17 mouse cellular contexts compared by ENCODE assay signal in the genomic region with DNA sequence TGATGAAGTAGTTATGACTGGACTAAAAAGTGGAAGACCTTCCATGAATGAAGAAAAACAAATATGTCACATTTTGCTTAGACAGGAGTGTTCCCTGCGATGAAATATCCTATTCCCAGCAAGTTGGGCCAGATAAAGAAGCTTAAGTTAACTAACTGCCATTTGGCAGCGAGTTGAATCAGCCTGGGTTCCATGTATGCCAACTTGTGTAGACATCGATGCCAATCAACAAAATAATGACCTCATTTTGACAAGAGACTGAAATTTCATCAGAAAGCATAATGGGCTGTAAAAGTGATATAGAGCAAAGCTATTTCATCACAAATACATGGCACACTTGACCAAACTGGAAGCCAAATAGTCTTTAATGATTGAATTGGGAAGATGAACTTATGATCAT.
DNase-seq lines count a peak whose midpoint lies in the region; TF ChIP-seq lines count a peak whose summit lies in the region.
"Had no signal": no experiment of that assay in that cellular context is flagged by ENCODE, and none has a peak within 500 bp of the region (broad histone marks: within the 10 kb centered on the region; RNA-seq: fewer than 3 reads in every experiment).

No protein-coding gene starts in this region.

- no peak for TF ChIP-seq POLR2A in liver, adult 2 months (IDR thresholded peaks at IDR 0.05; ENCODE audit: extremely low read depth, insufficient read depth, low read length)

- H3K36me3 ChIP-seq in liver, adult 2 months (ENCODE audit: control insufficient read depth, insufficient read depth, low read length), result peaks cover 3% of the 10 kb centered on the region; the same call in 1 of the 2 replicates
- H3K36me3 ChIP-seq in limb, embryonic 10.5 days, result no peaks in the 10 kb centered on the region
- H3K36me3 ChIP-seq: embryonic facial prominence, embryonic 10.5 days; embryonic facial prominence, embryonic 12.5 days; forebrain, embryonic 10.5 days had no signal

- no peaks in the 10 kb centered on the region for H3K79me2 ChIP-seq in liver, adult 2 months (ENCODE audit: control insufficient read depth, insufficient read depth, low read length)

- DNase-seq in liver, adult 2 months (ENCODE audit: extremely low read depth, low read depth, low spot score), result peak; percentile 69
- no peak for DNase-seq in liver
- DNase-seq in fat pad, adult 2 months (ENCODE audit: extremely low read depth, low read depth, low spot score), result peak; percentile 7
- DNase-seq in limb, embryonic 10.5 days (ENCODE audit: low spot score), result no peak
- no peak for DNase-seq in layer of hippocampus, adult 2 months (ENCODE audit: low spot score in 2 of 2)
- DNase-seq: adrenal gland, adult 2 months; adrenal gland, postnatal 10 days; adrenal gland, postnatal 25 days; cerebellum, adult 11-12 months; cerebellum, adult 2 months; cerebellum, adult 9-10 months; cerebellum, postnatal 10 days; cerebellum, postnatal 25 days had no signal

- H3K27ac ChIP-seq in liver, adult 2 months (replicated peaks; ENCODE audit: insufficient read depth, low read depth, low read length), result no peak overlapping the region
- no peak overlapping the region for H3K27ac ChIP-seq in limb, embryonic 10.5 days
- H3K27ac ChIP-seq in layer of hippocampus, adult 2 months, result no peak overlapping the region
- H3K27ac ChIP-seq: embryonic facial prominence, embryonic 10.5 days; embryonic facial prominence, embryonic 12.5 days; forebrain, embryonic 10.5 days; forebrain, embryonic 13.5 days had no signal

- no peaks in the 10 kb centered on the region; the same call in 1 of the 2 replicates for H3K4me1 ChIP-seq in liver, adult 2 months (ENCODE audit: control insufficient read depth, insufficient read depth, low read length)
- no peaks in the 10 kb centered on the region for H3K4me1 ChIP-seq in limb, embryonic 10.5 days
- H3K4me1 ChIP-seq: embryonic facial prominence, embryonic 10.5 days; embryonic facial prominence, embryonic 12.5 days; forebrain, embryonic 10.5 days; forebrain, embryonic 13.5 days had no signal

- WGBS in liver, adult 2 months, result 14% methylated on average over 3 of the region's 3 CpGs
- 90% methylated on average over 3 of the region's 3 CpGs for WGBS in limb, embryonic 10.5 days

- no peaks in the 10 kb centered on the region for H3K9me3 ChIP-seq in limb, embryonic 10.5 days (replicated peaks)
- H3K9me3 ChIP-seq: embryonic facial prominence, embryonic 10.5 days; embryonic facial prominence, embryonic 12.5 days; forebrain, embryonic 10.5 days; forebrain, embryonic 13.5 days had no signal

- TF ChIP-seq CTCF in liver, adult 2 months (IDR thresholded peaks at IDR 0.05; ENCODE audit: low read depth, low read length), result no peak
- no peak for TF ChIP-seq CTCF in layer of hippocampus, adult 2 months (conservative IDR thresholded peaks at IDR 0.05)

- no peak overlapping the region for H3K4me3 ChIP-seq in liver, adult 2 months (ENCODE audit: insufficient read depth, low read depth, low read length)
- H3K4me3 ChIP-seq in limb, embryonic 10.5 days, result no peak overlapping the region
- H3K4me3 ChIP-seq in layer of hippocampus, adult 2 months, result no peak overlapping the region
- H3K4me3 ChIP-seq: embryonic facial prominence, embryonic 10.5 days; embryonic facial prominence, embryonic 12.5 days; forebrain, embryonic 10.5 days; forebrain, embryonic 13.5 days had no signal

- H3K27me3 ChIP-seq in liver, adult 2 months (ENCODE audit: control insufficient read depth, insufficient read depth, low read length), result no peaks in the 10 kb centered on the region
- H3K27me3 ChIP-seq in limb, embryonic 10.5 days (ENCODE audit: low read depth, poor library complexity, severe bottlenecking), result no peaks in the 10 kb centered on the region
- H3K27me3 ChIP-seq: embryonic facial prominence, embryonic 12.5 days; forebrain, embryonic 13.5 days had no signal

- no peak overlapping the region for H3K9ac ChIP-seq in liver, adult 2 months (ENCODE audit: low read depth, low read length)
- H3K9ac ChIP-seq: embryonic facial prominence, embryonic 12.5 days; forebrain, embryonic 13.5 days had no signal

Comparison
In these comparisons a context has a peak if more than half of its experiments do, and no peak if none do; other contexts are left out.
1. DNase-seq: peak in liver, adult 2 months (single experiment) and fat pad, adult 2 months (single experiment); none in liver (single experiment), limb, embryonic 10.5 days (single experiment) and layer of hippocampus, adult 2 months (0 of 2).